Mouse (Mus musculus): ENCODE measurements around the gene Col12a1. TPM values are rescaled to one million over a fixed set of nuclear protein-coding genes. Genes with fewer than 3 reads are reported as not detected.

Col12a1 gene
- 1 to 10 TPM; 5.5 to 6.9 TPM for total RNA-seq (2021)

GRCm38 (mm10) chr9:79718481-79719370 lies at the start of gene Col12a1:
TSS of gene Col12a1 (minus strand) at chr9:79718831.
- DNase-seq (ENCODE audit: extremely low spot score in 1 of 2, low spot score in 1 of 2) = peak in 1 of 2 experiments; percentile 24

DNA sequence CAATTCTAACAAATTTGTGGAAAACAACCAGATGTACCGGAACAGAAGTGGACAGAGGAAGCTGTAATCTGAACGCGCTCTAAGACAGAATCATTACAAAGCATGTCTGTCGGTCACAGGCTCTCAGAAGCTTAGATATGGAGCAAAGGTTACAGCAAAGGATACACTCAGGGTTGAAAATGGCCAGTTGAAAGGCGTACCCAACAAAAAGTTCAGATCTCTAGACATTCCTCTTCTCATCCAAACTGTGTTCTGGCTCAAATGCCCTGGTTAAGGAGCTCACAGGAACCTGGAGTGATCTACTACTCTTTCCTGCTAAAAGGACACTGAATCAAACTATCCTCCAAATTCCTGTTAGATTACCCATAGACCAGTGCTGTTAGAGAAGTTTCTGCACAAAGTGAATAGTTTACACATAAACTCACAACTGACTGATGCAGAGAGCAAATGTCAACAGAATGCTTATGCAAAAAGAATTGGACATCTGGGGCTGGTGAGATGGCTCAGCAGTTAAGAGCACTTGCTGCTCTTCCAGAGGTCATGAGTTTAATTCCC lies 48.4 kb upstream of the Col12a1 start:
- DNase-seq (ENCODE audit: extremely low spot score in 1 of 2, low spot score in 1 of 2) = no peak

- DNase-seq (ENCODE audit: extremely low spot score in 1 of 2, low spot score in 1 of 2) = no peak
Observed at GRCm38 (mm10) chr9:79765329-79765728, 46.7 kb upstream of the Col12a1 start.

GRCm38 (mm10) chr9:79762519-79762918 lies 43.9 kb upstream of the Col12a1 start:
- no peak for DNase-seq (ENCODE audit: extremely low spot score in 1 of 2, low spot score in 1 of 2)

GRCm38 (mm10) chr9:79760076-79760475 lies 41.4 kb upstream of the Col12a1 start:
- peak in 1 of 2 experiments; percentile 8 for DNase-seq (ENCODE audit: extremely low spot score in 1 of 2, low spot score in 1 of 2)

GRCm38 (mm10) chr9:79759385-79760005 lies 40.9 kb upstream of the Col12a1 start, which contains the start of gene Cox7a2:
TSS of gene Cox7a2 (minus strand) at chr9:79759878.
- peak; percentile 82 to 84 for DNase-seq (ENCODE audit: extremely low spot score in 1 of 2, low spot score in 1 of 2)

DNA sequence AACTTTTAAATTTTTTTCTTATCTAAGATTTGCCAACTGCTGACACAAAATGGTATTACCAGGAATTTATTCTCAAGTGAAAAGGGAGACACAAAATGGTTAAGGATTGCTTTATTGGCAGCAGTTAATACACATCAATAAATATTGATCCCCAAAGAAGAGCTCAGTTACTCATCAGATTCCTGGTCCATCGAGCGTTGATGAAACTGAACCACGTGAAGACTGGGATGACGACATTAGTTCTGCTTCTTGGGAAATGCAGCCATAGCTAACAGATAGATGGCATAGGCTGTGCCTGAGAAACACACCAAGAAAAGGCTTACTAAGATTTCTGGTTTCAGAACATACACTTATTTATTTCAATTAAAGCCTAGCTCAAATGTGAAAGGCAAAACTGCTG lies 36.7 kb upstream of the Col12a1 start:
- no peak for DNase-seq (ENCODE audit: extremely low spot score in 1 of 2, low spot score in 1 of 2)

DNA sequence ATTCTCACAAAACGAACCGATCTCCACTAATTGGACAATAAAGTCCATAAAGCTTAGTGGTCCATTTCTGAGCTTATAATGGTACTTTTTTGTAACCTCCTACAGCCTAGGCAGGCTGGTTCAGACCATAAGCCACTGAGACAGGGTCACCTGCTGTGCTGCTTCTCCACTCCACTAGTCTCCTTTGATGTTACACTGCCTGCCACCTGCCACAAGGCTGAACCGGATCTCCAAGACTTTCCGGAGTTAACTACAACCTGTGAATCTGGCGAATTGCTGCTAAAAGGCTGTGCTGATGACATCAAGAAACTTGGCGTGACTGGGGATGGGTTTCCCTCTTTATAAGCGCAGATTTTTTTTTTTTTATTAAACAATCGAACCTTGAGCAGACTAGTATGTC lies 33.2 kb upstream of the Col12a1 start:
- DNase-seq (ENCODE audit: extremely low spot score in 1 of 2, low spot score in 1 of 2) = no peak

DNA sequence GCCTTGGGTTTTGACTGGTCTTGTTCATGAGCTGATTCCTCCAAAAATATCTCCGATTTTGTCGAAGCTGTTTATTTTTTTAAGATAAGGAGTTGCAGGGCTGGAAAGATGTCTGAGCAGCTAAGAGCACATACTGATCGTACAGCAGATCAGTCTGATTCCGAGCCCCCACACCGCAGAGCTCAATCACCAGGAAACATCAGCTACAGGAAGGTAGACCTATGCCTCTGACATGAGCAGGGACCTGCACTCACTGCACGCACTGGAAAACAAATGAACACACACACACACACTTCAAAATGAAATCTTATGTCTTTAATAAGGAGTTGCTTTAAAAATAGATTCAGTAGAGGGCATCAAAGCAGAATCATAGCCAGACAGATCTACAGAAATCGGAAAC lies 32.1 kb upstream of the Col12a1 start:
- DNase-seq (ENCODE audit: extremely low spot score in 1 of 2, low spot score in 1 of 2) = no peak

GRCm38 (mm10) chr9:79745036-79745435 lies 26.4 kb upstream of the Col12a1 start:
- no peak for DNase-seq (ENCODE audit: extremely low spot score in 1 of 2, low spot score in 1 of 2)

- no peak for DNase-seq (ENCODE audit: extremely low spot score in 1 of 2, low spot score in 1 of 2)
Observed at GRCm38 (mm10) chr9:79735608-79736007, 17.0 kb upstream of the Col12a1 start.

DNA sequence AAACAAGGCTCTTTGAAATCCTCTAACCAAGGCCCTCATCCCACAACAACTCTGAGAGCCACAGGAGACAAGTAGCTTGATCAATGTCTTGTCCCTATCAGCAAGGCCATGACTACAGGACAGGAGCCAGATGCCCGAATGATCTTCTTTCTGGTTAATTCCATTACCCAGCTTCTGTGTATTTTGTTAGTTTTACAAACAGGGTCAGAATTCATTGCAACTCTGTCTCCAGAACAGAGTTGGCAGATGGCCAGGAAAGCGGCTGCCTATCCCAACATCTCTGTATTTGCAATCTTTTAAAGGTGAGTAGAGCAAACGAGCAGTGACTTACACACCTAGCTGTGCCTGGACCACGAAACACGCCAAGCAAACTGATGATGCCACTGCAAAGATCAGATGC lies 11.7 kb upstream of the Col12a1 start:
- DNase-seq (ENCODE audit: extremely low spot score in 1 of 2, low spot score in 1 of 2) = no peak

- no peak for DNase-seq (ENCODE audit: extremely low spot score in 1 of 2, low spot score in 1 of 2)
Observed at GRCm38 (mm10) chr9:79723090-79723489, 4.5 kb upstream of the Col12a1 start.

GRCm38 (mm10) chr9:79721056-79721455 lies 2.4 kb upstream of the Col12a1 start:
- DNase-seq (ENCODE audit: extremely low spot score in 1 of 2, low spot score in 1 of 2) = peak; percentile 46 to 73

DNA sequence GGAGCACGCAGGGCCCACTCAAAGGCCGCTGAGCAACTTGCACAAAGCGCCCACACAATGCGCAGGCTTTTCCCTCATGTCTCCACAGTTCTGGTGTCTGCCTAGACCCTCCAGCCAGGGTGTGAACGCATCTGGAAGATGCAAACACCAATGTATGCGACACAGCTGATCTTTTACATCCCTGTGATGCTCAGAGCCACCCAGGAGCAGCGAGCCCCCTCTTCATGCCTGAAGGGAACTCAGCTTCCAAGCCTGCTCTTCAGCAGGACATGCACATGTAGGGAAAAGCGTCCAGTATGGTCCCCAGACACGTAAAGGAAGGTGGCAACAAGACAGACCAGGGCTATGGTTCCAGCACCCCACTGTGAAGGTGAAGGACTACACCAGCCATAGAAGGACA lies 1.5 kb upstream of the Col12a1 start:
- no peak for DNase-seq (ENCODE audit: extremely low spot score in 1 of 2, low spot score in 1 of 2)

DNA sequence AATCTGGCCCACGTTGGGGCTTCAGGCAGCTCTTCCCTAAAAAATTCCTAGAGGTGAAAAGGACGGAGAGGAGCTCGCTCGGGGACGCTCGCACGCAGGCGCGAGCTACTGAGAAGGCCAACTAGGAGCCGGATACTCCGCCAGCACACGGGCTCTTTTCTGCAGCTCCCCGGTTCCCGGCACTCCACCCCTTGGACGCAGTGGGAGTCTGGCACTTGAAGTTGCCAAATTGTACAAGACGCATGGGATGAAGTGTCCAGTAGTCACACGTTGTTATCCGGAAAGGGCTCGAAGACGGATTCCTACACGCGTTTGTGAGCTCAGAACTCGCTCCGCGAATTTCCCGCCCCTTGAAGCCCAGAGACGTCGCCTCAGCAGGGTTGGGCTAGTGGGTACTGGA lies 820 bp upstream of the Col12a1 start:
- no peak for DNase-seq (ENCODE audit: extremely low spot score in 1 of 2, low spot score in 1 of 2)

DNA sequence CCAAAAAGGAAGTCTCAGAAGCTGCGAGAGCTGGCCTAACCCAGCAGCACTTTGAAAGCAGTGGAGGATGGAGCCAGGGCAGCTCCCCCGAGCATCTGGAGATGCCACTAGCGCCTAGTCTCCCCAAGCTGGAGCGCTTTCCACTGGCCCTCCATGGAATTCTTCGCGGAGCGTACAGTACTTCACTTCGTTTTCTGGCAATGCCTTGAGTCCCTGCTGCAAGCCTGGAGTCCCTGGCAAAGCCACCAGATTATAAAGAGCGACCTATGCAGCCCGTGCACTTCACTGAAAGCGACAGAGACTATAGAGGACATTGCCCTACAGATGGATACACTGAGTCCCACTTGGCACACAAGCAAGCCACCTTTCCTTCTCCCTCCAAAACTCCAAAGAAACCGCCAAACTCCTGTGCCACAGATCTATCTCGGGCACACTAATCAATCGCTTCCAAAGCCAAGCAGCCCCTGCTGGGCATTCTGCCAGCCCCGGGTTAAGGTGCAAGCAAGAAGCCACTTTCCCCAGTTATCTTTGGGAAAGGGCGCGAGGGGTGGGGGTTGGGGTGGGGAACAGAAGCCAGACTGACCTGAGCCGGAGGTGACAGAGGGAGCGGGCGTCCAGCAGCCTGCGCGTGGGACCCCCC lies 675 bp downstream of the Col12a1 start:
- no peak for DNase-seq (ENCODE audit: extremely low spot score in 1 of 2, low spot score in 1 of 2)

- DNase-seq (ENCODE audit: extremely low spot score in 1 of 2, low spot score in 1 of 2) = peak; percentile 43 to 89
Observed at GRCm38 (mm10) chr9:79716909-79717835, 1.5 kb downstream of the Col12a1 start.

DNA sequence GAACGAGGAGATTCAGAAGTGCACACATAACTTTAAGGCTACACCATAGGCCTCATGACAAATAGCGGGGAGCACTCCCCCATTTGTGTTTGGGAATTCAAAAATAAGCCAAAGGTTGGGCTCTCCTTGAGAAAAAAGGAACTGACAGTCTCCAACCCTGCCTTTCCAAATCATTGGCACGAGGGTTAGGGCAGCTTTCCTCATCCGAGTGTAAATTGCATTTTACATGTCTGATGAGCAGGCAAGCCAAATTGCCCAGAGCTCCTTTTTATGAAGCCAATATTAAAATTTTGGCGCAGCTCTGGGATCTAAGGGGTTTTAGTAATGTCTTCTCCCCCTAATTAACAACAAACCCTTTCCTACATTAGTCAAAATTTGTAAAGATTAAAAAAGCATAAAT lies 2.1 kb downstream of the Col12a1 start:
- no peak for DNase-seq (ENCODE audit: extremely low spot score in 1 of 2, low spot score in 1 of 2)

All from layer of hippocampus, postnatal 25 days (tissue).